In the genomic region with DNA sequence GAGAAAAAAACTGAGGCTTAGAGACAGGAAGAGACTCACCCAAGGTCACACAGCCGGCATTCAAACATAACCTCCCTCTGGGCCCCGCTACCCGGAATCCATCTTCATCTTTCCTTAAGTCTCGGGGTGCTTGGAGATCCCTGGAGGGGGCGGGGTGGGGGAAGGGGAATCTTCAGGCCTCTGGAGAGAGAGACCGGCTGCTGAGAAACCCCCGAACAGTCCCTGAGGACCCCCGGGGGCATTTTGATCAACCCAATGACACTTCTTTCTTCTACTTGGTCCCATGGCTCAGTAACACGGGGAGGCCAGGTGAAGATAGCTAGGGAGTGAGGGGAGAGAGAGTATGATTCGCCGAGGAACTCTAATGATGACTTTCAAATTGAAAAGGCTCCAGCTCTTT, we compare ENCODE assay signal across 9 mouse cellular contexts. TPM values are rescaled to one million over a fixed set of nuclear protein-coding genes. Genes with fewer than 3 reads are reported as not detected.
DNase-seq lines count a peak whose midpoint lies in the region; ATAC-seq and TF ChIP-seq lines count a peak whose summit lies in the region.
"Had no signal": no experiment of that assay in that cellular context is flagged by ENCODE, and none has a peak within 500 bp of the region (broad histone marks: within the 10 kb centered on the region; RNA-seq: fewer than 3 reads in every experiment).

No protein-coding gene starts in this region.

- H3K36me3 ChIP-seq in intestine, embryonic 16.5 days (ENCODE audit: control insufficient read depth, insufficient read depth, low read length), result peaks cover under 1% of the 10 kb centered on the region; the same call in 1 of the 2 replicates
- peaks cover 10% of the 10 kb centered on the region; the same call in 1 of the 2 replicates for H3K36me3 ChIP-seq in neural tube, embryonic 12.5 days

- no peak for ATAC-seq in intestine, embryonic 16.5 days
- no peak for ATAC-seq in neural tube, embryonic 12.5 days (ENCODE audit: low FRiP score, low read depth)
- no peak for ATAC-seq in inflammation-experienced regulatory T-cells, adult 6 months

- H3K9ac ChIP-seq in intestine, embryonic 16.5 days (ENCODE audit: low read depth, low read length), result peak overlapping the region; percentile 72
- peak overlapping the region; percentile 88; the same call in 1 of the 2 replicates for H3K9ac ChIP-seq in neural tube, embryonic 12.5 days

- peak overlapping the region; percentile 97 for H3K27ac ChIP-seq in layer of hippocampus, adult 2 months
- H3K27ac ChIP-seq in embryonic fibroblast, embryonic 13.5 days (ENCODE audit: insufficient read depth, low read length), result peak overlapping the region; percentile 44
- peak overlapping the region; percentile 74 for H3K27ac ChIP-seq in intestine, embryonic 16.5 days (ENCODE audit: low read length)
- 0 out of 2 replicates have a peak overlapping the region, but pooled peaks have one; percentile 70 for H3K27ac ChIP-seq in neural tube, embryonic 12.5 days

- peak overlapping the region; percentile 70 for H3K4me2 ChIP-seq in intestine, embryonic 16.5 days (ENCODE audit: low read depth, low read length)
- peak overlapping the region; percentile 83 for H3K4me2 ChIP-seq in neural tube, embryonic 12.5 days (replicated peaks)

- no peak for TF ChIP-seq CTCF in layer of hippocampus, adult 2 months (conservative IDR thresholded peaks at IDR 0.05)
- TF ChIP-seq CTCF in embryonic fibroblast, embryonic 13.5 days (IDR thresholded peaks at IDR 0.05; ENCODE audit: borderline replicate concordance, insufficient read depth, low read length), result no peak

- H3K9me3 ChIP-seq in intestine, embryonic 16.5 days (ENCODE audit: control insufficient read depth, low read length), result no peaks in the 10 kb centered on the region
- no peaks in the 10 kb centered on the region for H3K9me3 ChIP-seq in neural tube, embryonic 12.5 days

- DNase-seq in layer of hippocampus, adult 2 months (ENCODE audit: low spot score in 2 of 2), result no peak
- no peak for DNase-seq in layer of hippocampus, postnatal 10 days (ENCODE audit: low spot score in 2 of 2)
- no peak for DNase-seq in thymus, postnatal 10 days (ENCODE audit: low spot score in 2 of 2)
- DNase-seq in yolk sac, embryonic 10.5 days (ENCODE audit: low spot score), result no peak
- DNase-seq: gastrocnemius, postnatal 36 days had no signal

- H3K27me3 ChIP-seq in intestine, embryonic 16.5 days (replicated peaks; ENCODE audit: control insufficient read depth, insufficient read depth, low read length), result no peaks in the 10 kb centered on the region
- H3K27me3 ChIP-seq in neural tube, embryonic 12.5 days (replicated peaks), result no peaks in the 10 kb centered on the region

- peak overlapping the region; percentile 96 for H3K4me3 ChIP-seq in layer of hippocampus, adult 2 months
- H3K4me3 ChIP-seq in embryonic fibroblast, embryonic 13.5 days (ENCODE audit: insufficient read depth, low read length), result peak overlapping the region; percentile 84
- H3K4me3 ChIP-seq in intestine, embryonic 16.5 days (ENCODE audit: low read length), result peak overlapping the region; percentile 61
- H3K4me3 ChIP-seq in neural tube, embryonic 12.5 days, result peak overlapping the region; percentile 79

- H3K4me1 ChIP-seq in embryonic fibroblast, embryonic 13.5 days (ENCODE audit: control insufficient read depth, insufficient read depth, low read length), result no peaks in the 10 kb centered on the region
- peaks cover 24% of the 10 kb centered on the region for H3K4me1 ChIP-seq in intestine, embryonic 16.5 days (ENCODE audit: control insufficient read depth, insufficient read depth, low read length)
- peaks cover 29% of the 10 kb centered on the region for H3K4me1 ChIP-seq in neural tube, embryonic 12.5 days

- 10% methylated on average over 11 of the region's 11 CpGs for WGBS in intestine, embryonic 16.5 days
- WGBS in neural tube, embryonic 12.5 days, result 8% methylated on average over 11 of the region's 11 CpGs

- TF ChIP-seq POLR2A in embryonic fibroblast, embryonic 13.5 days (IDR thresholded peaks at IDR 0.05; ENCODE audit: low read depth, low read length), result no peak

RNA-seq across cellular contexts. Expression of a gene that starts 0.9 kb away (rescaled TPM):
- total RNA-seq in layer of hippocampus, adult 2 months (2021), result 100 to 1,000 TPM; 154 to 156 TPM
- total RNA-seq in layer of hippocampus, postnatal 10 days (2021), result 10 to 100 TPM; 95.0 to 96.3 TPM
- polyA plus RNA-seq in embryonic fibroblast, embryonic 13.5 days (2011; ENCODE audit: insufficient read length, low read depth, missing spikeins), result 34.8 and 37.3 TPM in 2 replicates
- polyA plus RNA-seq in intestine, embryonic 16.5 days (2015; fragmentation: Nextera tagmentation; extraction: Ambion mirVana), result 1.6 and 1.7 TPM in 2 replicates
- polyA plus RNA-seq in neural tube, embryonic 12.5 days (2016; fragmentation: Nextera tagmentation; extraction: Ambion mirVana), result 9.0 and 10.2 TPM in 2 replicates
- not detected for polyA plus RNA-seq in inflammation-experienced regulatory T-cells, adult 6 months (2017; shearing (Covaris generic))

RNA-seq across cellular contexts. Expression of a gene that starts 15.6 kb away (rescaled TPM):
- total RNA-seq in layer of hippocampus, adult 2 months (2021), result 1 to 10 TPM; 1.9 to 4.0 TPM
- 1 to 10 TPM in 1 of 2 experiments, under 1 TPM in 1; 0.94 to 1.3 TPM for total RNA-seq in layer of hippocampus, postnatal 10 days (2021)
- 24.1 and 24.7 TPM in 2 replicates for polyA plus RNA-seq in embryonic fibroblast, embryonic 13.5 days (2011; ENCODE audit: insufficient read length, low read depth, missing spikeins)
- 7.8 and 9.2 TPM in 2 replicates for polyA plus RNA-seq in intestine, embryonic 16.5 days (2015; fragmentation: Nextera tagmentation; extraction: Ambion mirVana)
- 8.4 and 9.6 TPM in 2 replicates for polyA plus RNA-seq in neural tube, embryonic 12.5 days (2016; fragmentation: Nextera tagmentation; extraction: Ambion mirVana)
- polyA plus RNA-seq in inflammation-experienced regulatory T-cells, adult 6 months (2017; shearing (Covaris generic)), result not detected

RNA-seq across cellular contexts. Expression of a gene that starts 30.3 kb away (rescaled TPM):
- under 1 TPM; 0.10 to 0.20 TPM for total RNA-seq in layer of hippocampus, adult 2 months (2021)
- not detected for total RNA-seq in layer of hippocampus, postnatal 10 days (2021)
- polyA plus RNA-seq in embryonic fibroblast, embryonic 13.5 days (2011; ENCODE audit: insufficient read length, low read depth, missing spikeins), result 1.4 and 1.6 TPM in 2 replicates
- polyA plus RNA-seq in intestine, embryonic 16.5 days (2015; fragmentation: Nextera tagmentation; extraction: Ambion mirVana), result 2.5 and 3.2 TPM in 2 replicates
- polyA plus RNA-seq in neural tube, embryonic 12.5 days (2016; fragmentation: Nextera tagmentation; extraction: Ambion mirVana), result 1.5 and 3.0 TPM in 2 replicates
- 1 to 10 TPM; 4.3 to 8.2 (median 7.1) TPM for polyA plus RNA-seq in inflammation-experienced regulatory T-cells, adult 6 months (2017; shearing (Covaris generic))

RNA-seq across cellular contexts. Expression of a gene that starts 33.3 kb away (rescaled TPM):
- total RNA-seq in layer of hippocampus, adult 2 months (2021), result 1 to 10 TPM; 6.5 to 7.3 TPM
- total RNA-seq in layer of hippocampus, postnatal 10 days (2021), result 1 to 10 TPM; 7.5 to 9.9 TPM
- 17.2 and 17.8 TPM in 2 replicates for polyA plus RNA-seq in embryonic fibroblast, embryonic 13.5 days (2011; ENCODE audit: insufficient read length, low read depth, missing spikeins)
- polyA plus RNA-seq in intestine, embryonic 16.5 days (2015; fragmentation: Nextera tagmentation; extraction: Ambion mirVana), result 10.3 and 11.5 TPM in 2 replicates
- 9.5 and 10.4 TPM in 2 replicates for polyA plus RNA-seq in neural tube, embryonic 12.5 days (2016; fragmentation: Nextera tagmentation; extraction: Ambion mirVana)
- 10 to 100 TPM; 38.3 to 51.4 (median 47.1) TPM for polyA plus RNA-seq in inflammation-experienced regulatory T-cells, adult 6 months (2017; shearing (Covaris generic))

RNA-seq across cellular contexts. Expression of a gene that starts 47.9 kb away (rescaled TPM):
- total RNA-seq in layer of hippocampus, adult 2 months (2021), result 1,000 to 10,000 TPM; 2,074 to 2,160 TPM
- total RNA-seq in layer of hippocampus, postnatal 10 days (2021), result 1,000 to 10,000 TPM; 2,090 to 2,190 TPM
- polyA plus RNA-seq in embryonic fibroblast, embryonic 13.5 days (2011; ENCODE audit: insufficient read length, low read depth, missing spikeins), result 520 and 588 TPM in 2 replicates
- polyA plus RNA-seq in intestine, embryonic 16.5 days (2015; fragmentation: Nextera tagmentation; extraction: Ambion mirVana), result 163 and 171 TPM in 2 replicates
- 213 and 232 TPM in 2 replicates for polyA plus RNA-seq in neural tube, embryonic 12.5 days (2016; fragmentation: Nextera tagmentation; extraction: Ambion mirVana)
- polyA plus RNA-seq in inflammation-experienced regulatory T-cells, adult 6 months (2017; shearing (Covaris generic)), result 100 to 1,000 TPM in 2 of 3 experiments, 10 to 100 TPM in 1; 51.8 to 255 (median 105) TPM

Comparison
In these comparisons a context has a peak if more than half of its experiments do, and no peak if none do; other contexts are left out.
1. H3K27ac ChIP-seq: peak in every context shown above with its lines; median percentile 97 in layer of hippocampus, adult 2 months; 74 in intestine, embryonic 16.5 days; 70 in neural tube, embryonic 12.5 days; 44 in embryonic fibroblast, embryonic 13.5 days.